Mouse (Mus musculus) embryo, embryonic 10.5 days (tissue): ENCODE results near the gene Sox4.
A peak's percentile ranks its signal among the peaks of the same experiment; 100 is the strongest.

Experiments used
- DNase-seq: peaks from one replicate; pipeline ENCODE4 v3.0.0-alpha.2; 2015; ENCODE audit warnings: low spot score

Gene Sox4

DNA sequence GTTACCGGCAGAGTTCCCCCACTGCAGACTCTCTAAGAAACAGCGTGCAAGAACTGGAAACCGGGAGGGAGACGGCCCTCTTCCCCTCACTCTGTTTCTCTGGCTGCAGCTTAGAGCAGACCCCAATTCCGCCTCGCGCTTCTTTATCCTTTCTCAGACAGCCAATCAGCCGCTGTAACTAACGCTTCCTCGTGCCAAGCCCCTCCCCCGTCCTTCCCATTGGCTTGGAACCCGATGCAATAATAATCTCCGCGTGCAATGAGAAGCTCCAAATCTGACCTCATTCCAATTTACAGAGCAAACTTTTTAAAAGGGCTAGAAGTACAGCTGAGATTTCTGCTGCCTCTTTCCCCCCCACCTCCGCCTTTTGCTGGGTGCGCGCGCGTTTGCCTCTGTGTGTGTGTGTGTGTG lies at the start of gene Sox4:
TSS of gene Sox4 (minus strand) at position 133 of the 411 bp plus-strand sequence.
- peak; percentile 99 for DNase-seq

DNA sequence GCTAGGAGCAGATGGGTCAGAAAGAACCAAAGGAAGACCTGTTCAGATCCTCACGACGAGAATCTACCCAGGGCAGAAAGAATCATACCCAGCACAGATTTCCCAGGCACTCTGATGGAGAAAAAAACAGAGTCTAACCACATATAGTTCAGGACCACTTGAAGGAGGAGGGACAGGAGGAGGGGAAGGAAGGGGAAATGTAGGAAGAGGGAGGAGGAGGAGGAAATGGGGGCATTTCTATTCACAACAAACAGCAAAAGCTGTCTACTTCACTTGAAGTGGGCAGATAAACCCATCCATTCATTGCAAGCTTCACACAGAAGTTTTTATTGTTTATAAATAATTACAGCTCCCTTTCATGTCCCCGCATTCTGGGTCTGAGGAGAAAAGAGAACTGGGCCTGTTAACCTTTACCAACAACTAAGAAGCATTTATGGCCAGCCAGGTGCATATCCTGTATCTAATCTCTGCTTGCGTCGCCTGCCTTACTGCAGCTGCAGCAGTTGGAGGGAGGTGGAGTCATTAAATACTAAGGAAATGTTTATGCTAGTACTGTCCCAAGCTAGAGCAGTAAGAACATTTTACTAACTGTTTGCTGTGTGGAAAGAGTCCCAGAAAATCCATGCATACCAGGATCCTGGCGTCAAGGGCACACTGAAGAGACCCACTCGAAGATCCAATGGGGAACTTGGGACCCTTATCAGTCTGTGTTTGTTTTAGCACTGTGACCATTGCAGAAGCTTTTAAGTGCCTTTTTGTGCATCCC lies 38.6 kb upstream of the Sox4 start:
- no peak for DNase-seq

- peak; percentile 18 for DNase-seq
Measured at GRCm38 (mm10) chr13:28988751-28989703, 35.5 kb upstream of the Sox4 start.

DNA sequence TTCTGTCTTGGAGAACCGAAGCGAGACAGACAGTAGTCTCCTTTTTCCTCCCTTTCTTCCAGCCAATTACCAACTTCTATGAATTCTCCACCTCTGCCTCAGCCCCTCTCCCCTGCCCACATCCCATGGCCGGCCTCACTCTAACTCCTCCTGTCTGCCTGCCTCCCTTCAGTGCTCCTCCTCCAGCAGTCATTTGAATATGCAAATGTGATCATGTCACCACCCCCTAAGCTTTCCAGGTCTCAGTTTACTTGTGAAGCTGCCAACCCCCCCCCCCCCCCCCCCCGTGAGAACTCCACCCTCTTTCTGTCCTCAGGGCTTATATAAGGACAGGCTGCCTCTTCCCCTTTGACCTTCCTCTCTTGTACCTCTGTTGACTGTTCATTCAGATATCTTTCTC lies 27.2 kb upstream of the Sox4 start:
- no peak for DNase-seq

DNA sequence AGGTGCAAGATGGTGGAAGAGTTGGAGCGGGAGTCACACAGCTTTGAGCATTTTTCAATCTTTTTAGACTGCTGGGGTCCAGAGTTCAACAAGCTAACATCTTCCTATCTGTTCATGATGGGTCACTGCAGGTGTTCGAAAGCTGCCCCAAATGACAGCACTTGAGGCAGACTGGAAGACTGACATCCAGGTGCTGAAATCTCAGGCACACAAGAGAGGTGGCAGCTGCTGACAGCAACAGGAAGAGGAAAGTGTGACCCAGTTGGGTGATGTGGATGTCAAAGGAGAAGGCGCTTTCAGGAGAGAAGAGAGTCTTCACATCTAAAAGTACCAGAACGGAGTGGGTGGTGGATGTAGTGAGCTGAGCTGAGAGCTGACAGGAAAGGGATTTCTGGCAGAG lies 21.5 kb upstream of the Sox4 start:
- no peak for DNase-seq

- DNase-seq: peak; percentile 22
Measured at GRCm38 (mm10) chr13:28974597-28974996, 21.1 kb upstream of the Sox4 start.

GRCm38 (mm10) chr13:28960916-28961315 lies 7.4 kb upstream of the Sox4 start:
- DNase-seq: no peak

DNA sequence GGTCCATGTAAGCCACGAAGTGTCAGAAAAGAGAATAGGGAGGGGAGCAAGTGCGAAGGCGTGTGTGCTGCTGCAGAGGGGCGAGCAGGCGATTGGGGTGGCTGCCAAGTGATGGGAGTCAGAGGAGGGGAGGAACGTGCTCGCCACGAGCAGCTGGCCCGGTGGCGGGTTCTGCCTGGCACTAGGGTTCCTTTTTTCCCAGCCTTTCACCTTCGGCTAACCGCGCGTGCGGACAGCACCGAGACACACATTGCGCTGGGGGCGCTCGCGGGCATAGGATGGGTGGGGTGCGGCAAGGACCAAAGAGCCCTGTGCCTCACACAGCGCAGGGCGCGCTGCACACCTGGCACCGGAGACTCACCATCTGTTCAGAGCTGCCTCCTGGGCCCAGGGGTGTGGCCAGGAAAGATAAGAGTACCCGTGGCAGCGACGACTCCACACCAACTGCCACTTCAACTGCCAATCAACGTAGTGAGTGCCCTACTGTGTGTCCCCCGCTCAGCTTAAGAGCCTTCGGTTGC lies 6.0 kb upstream of the Sox4 start:
- DNase-seq: peak; percentile 90

DNA sequence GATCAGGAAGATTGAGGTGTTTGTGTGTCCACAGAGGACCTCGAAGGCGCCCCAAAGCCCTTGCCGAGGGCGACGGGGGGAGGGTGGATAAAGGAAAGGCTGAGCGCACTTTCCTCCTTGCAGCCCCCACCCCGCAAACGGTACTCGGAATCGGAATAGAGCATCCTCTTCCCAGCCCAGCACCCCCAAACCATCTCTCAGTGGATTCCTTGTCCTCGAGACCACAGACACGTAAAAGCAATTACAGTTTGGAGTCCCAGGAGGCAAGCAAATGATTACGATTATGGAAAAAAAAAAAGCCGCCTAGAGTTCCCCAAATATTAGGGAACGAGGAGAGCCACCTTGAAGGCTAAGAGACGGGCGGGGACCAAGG lies 5.5 kb upstream of the Sox4 start:
- DNase-seq: no peak

GRCm38 (mm10) chr13:28958211-28959067 lies 4.9 kb upstream of the Sox4 start:
- peak; percentile 87 for DNase-seq

DNA sequence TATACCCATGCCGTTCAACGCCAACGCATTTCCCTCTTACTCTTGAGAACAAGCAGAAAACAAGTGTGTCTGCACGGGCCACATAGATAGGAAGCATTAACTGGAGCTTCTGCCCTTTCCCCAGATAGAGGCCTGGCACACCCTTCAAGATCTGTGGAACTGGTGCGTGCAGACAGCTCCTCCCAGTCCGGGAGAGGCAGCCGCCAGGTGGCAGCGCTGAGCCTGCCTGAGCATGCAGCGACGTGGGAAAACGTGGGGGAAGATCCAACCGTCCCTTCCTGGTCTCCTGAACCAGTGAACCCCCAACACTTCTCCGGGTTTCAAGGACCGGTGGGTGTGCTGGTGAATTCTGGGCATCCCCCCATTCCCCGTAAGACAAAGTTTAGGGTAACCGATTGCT lies 4.3 kb upstream of the Sox4 start:
- DNase-seq: peak; percentile 95

GRCm38 (mm10) chr13:28952576-28953571 lies 639 bp downstream of the Sox4 start:
- peak; percentile 55 for DNase-seq

DNA sequence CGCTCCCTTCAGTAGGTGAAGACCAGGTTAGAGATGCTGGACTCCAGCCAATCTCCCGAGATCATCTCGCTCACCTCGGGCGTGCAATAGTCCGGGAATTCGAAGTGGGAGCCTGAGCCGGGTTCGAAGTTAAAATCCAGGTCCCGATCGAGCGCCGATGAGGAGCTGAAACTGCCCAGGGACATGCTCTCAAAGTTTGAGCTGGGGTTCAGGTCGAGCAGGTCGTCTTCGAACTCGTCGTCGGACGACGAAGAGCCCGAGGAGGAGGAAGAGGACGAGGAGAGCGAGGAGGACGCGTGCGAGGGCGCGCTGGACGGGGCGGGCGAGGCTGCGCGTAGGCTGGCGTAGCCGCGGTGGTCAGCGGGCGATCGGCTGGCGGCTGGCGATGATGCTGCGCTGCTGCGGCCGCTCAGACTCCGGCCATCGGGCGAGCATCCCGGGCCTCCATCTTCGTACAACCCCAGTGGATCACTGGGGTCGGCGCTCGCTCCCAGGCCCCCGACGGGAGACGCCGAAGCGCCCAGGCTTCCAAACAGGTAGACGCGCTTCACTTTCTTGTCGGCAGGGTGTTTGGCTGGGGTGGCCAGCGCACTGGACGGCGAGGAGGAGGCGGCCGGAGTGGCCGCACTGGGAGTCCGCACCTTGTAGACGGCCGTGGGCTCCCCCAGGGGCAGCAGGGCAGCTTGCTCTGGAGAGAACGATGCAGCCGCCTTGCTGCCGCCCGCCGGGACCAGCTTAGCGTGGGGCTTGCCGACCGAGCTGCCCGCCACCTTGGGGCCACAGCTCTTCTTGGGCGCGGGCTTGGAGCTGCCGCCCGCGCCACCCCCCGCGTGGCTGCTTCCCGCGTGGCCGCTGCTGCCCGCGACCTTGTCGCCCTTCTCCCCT lies 1.6 kb downstream of the Sox4 start:
- no peak for DNase-seq

- DNase-seq: peak; percentile 84
Measured at GRCm38 (mm10) chr13:28950623-28951491, 2.7 kb downstream of the Sox4 start.

DNA sequence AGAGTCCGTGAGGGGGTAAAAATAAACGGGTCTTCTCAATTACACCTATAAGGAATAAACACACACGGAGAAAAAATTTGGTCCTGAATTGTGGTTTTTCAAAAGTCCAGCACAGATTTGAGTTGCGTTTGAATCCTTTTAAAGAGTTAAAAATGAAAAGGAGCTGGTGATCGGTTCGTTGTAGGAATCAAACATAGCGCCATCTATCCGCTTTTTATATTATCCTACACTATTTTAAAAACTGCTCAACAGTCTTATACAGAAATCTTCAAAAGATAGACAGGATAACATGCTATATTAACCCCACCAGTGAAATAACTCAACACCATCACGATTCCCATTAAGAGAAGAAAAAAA lies 3.3 kb downstream of the Sox4 start:
- peak; percentile 75 for DNase-seq

- DNase-seq: peak; percentile 55
Measured at GRCm38 (mm10) chr13:28949279-28949915, 4.1 kb downstream of the Sox4 start.

DNA sequence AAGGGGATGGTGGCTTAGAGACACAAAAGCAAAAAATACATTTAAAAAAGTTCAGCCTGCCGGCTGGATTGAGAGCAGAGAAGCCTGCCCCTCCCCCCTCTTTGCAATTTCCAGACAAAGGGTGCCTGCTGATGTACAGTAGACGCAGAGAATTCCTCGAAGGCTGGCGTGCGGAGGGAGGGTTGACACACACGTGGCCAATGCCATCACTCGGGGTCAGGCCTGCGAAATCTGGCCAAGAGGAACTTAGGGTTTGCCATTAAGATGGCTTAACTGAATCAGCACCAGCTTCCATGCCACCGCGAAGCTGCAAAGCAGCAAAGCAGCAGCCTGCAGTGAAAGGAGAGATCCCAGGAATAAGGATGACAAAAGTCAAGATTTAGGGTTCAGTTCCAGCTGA lies 5.0 kb downstream of the Sox4 start:
- DNase-seq: peak; percentile 78
